Mouse (Mus musculus): ENCODE measurements around the gene Prkch. TPM values are rescaled to one million over a fixed set of nuclear protein-coding genes. Genes with fewer than 3 reads are reported as not detected.

The Prkch gene
- polyA plus RNA-seq, 1 experiment from 2014 or later: 22.3 TPM

DNA sequence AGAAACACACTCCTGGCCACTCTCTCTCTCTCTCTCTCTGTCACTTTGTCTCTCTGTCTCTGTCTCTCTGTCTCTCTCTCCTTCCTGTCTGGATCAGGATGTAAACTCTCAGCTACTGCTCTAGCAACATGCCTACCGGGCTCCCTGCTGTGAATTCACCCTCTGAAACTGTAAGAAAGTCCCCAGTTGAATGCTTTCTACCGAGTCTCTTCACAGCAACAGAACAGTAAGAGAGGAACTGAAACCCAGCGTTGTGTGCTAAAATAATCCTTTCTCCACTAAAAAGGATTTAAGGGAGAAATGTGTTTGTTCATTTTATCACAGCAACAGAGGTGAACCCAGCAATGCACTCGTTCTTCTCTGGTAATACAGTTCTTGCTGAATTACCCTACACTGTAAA, 138.5 kb downstream of the Prkch start:
- no peak overlapping the region for H3K4me3 ChIP-seq (ENCODE audit: low read depth, low read length)
- H3K36me3 ChIP-seq (ENCODE audit: control insufficient read depth, insufficient read depth, low read length): no peaks in the 10 kb centered on the region
- H3K4me2 ChIP-seq (replicated peaks; ENCODE audit: low read depth): no peak overlapping the region
- H3K9me3 ChIP-seq (ENCODE audit: control insufficient read depth, low read length): no peaks in the 10 kb centered on the region
- H3K27ac ChIP-seq (replicated peaks): no peak overlapping the region
- no peak overlapping the region for H3K9ac ChIP-seq (ENCODE audit: low read length)
- H3K27me3 ChIP-seq (ENCODE audit: control insufficient read depth, insufficient read depth, low read length): no peaks in the 10 kb centered on the region
- no peak for TF ChIP-seq CTCF (IDR thresholded peaks at IDR 0.05; ENCODE audit: low read depth)
- no peak for TF ChIP-seq EP300 (optimal IDR thresholded peaks at IDR 0.05)
- DNase-seq (ENCODE audit: low spot score) (no peak), ATAC-seq (ENCODE audit: low FRiP score, low TSS enrichment) (no peak)
- H3K4me1 ChIP-seq (replicated peaks; ENCODE audit: control insufficient read depth, insufficient read depth): no peaks in the 10 kb centered on the region
- 84% methylated on average over 4 of the region's 4 CpGs for WGBS

DNA sequence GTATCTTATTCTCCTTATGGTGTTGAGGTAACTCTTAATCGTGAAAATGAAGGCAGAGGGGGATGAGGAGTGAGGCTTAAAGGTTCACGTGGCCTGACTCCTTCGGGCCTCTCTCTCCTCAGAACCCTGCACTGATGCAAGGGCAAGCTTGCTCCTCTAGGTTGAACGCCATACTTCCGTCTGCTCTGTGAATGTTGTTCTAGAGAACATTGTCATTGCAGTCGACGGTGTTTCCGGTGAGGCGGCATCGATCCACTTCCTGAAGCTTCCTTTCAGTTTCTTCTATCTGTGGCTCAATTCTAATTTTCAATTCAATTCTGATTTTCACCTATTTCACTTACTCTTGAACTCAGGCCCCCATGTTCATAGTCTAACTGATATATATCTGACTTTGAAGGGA, 139.3 kb downstream of the Prkch start:
- DNase-seq (ENCODE audit: low spot score) (no peak), ATAC-seq (ENCODE audit: low FRiP score, low TSS enrichment) (no peak)
- Histone ChIP-seq H3K9me3 (ENCODE audit: control insufficient read depth, low read length) (no peaks in the 10 kb centered on the region), H3K27ac (replicated peaks) (no peak overlapping the region), H3K4me1 (replicated peaks; ENCODE audit: control insufficient read depth, insufficient read depth) (no peaks in the 10 kb centered on the region), H3K36me3 (ENCODE audit: control insufficient read depth, insufficient read depth, low read length) (no peaks in the 10 kb centered on the region), H3K4me3 (ENCODE audit: low read depth, low read length) (no peak overlapping the region), H3K27me3 (ENCODE audit: control insufficient read depth, insufficient read depth, low read length) (no peaks in the 10 kb centered on the region), H3K9ac (ENCODE audit: low read length) (no peak overlapping the region), H3K4me2 (replicated peaks; ENCODE audit: low read depth) (no peak overlapping the region)
- TF ChIP-seq EP300 (optimal IDR thresholded peaks at IDR 0.05) (no peak), CTCF (IDR thresholded peaks at IDR 0.05; ENCODE audit: low read depth) (no peak)
- WGBS: 93% methylated on average over 10 of the region's 10 CpGs

DNA sequence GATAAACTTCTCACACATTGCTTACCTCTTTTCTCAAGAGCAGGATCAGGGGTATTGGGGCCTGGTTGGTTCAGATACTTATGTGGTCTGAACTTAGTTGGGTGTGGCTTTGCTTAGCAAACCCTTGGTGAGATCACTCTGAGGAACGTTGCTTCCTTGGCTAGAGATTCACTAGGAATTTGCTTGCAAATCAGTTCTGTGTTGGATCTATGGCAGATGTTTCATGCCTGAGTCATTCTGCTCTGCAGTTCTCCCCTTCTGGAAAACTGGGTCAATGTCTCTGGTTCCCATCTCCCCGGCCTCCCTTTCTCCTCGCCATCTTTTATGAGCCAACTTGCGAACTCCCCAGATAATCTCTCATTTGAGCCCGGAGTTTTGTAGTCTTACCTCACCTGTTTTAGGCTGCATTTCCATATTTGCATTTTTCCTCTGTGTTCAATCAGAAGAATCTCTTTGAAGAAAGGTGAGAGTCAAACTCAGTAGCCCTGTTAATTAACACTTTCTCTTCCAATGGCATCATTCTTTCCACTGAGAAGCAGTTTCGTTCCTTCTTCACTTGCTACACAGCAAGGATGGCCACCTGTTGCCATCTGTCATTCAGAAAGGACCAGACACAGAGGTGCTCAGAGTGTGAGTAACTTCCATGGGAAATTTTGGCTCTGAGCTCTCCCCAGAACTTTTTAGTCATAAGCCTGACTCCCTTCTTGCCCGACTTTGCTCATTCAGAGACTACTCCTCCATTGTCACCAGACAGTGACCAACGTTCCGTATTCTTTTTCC, 141.4 kb downstream of the Prkch start:
- H3K4me3 ChIP-seq (ENCODE audit: low read depth, low read length): no peak overlapping the region
- ATAC-seq (ENCODE audit: low FRiP score, low TSS enrichment) (peak; percentile 29; the same call in 1 of the 2 replicates), DNase-seq (ENCODE audit: low spot score) (no peak)
- H3K4me1 ChIP-seq (replicated peaks; ENCODE audit: control insufficient read depth, insufficient read depth): no peaks in the 10 kb centered on the region
- TF ChIP-seq CTCF (IDR thresholded peaks at IDR 0.05; ENCODE audit: low read depth): no peak
- H3K36me3 ChIP-seq (ENCODE audit: control insufficient read depth, insufficient read depth, low read length): no peaks in the 10 kb centered on the region
- H3K9me3 ChIP-seq (ENCODE audit: control insufficient read depth, low read length): no peaks in the 10 kb centered on the region
- H3K9ac ChIP-seq (ENCODE audit: low read length): no peak overlapping the region
- no peak overlapping the region for H3K4me2 ChIP-seq (replicated peaks; ENCODE audit: low read depth)
- no peaks in the 10 kb centered on the region for H3K27me3 ChIP-seq (ENCODE audit: control insufficient read depth, insufficient read depth, low read length)
- 73% methylated on average over 9 of the region's 9 CpGs for WGBS
- H3K27ac ChIP-seq (replicated peaks): no peak overlapping the region

DNA sequence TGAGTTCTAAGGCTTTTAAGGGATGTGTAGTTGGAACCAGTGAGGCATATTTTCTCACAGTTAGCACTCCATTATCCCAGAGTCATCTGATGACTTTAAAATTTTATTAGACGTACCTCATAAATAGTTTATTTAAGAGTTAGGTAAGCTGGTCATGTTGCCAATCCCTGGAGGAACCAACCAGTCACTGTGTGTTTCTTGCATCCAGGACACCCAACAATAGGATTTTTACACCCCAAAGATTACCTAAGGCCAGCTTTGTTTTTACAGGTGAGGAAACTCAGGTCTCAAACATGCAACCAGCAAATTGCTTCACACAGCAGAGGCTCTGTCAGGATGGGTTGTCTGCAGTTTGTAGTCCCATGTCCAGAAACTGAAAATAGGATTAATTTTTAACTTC, 142.4 kb downstream of the Prkch start:
- H3K36me3 ChIP-seq (ENCODE audit: control insufficient read depth, insufficient read depth, low read length): no peaks in the 10 kb centered on the region
- no peaks in the 10 kb centered on the region for H3K9me3 ChIP-seq (ENCODE audit: control insufficient read depth, low read length)
- no peak overlapping the region for H3K4me3 ChIP-seq (ENCODE audit: low read depth, low read length)
- TF ChIP-seq EP300 (optimal IDR thresholded peaks at IDR 0.05): no peak
- no peak for TF ChIP-seq CTCF (IDR thresholded peaks at IDR 0.05; ENCODE audit: low read depth)
- no peaks in the 10 kb centered on the region for H3K27me3 ChIP-seq (ENCODE audit: control insufficient read depth, insufficient read depth, low read length)
- no peaks in the 10 kb centered on the region for H3K4me1 ChIP-seq (replicated peaks; ENCODE audit: control insufficient read depth, insufficient read depth)
- DNase-seq (ENCODE audit: low spot score): no peak
- H3K27ac ChIP-seq (replicated peaks): no peak overlapping the region
- ATAC-seq (ENCODE audit: low FRiP score, low TSS enrichment): no peak
- no peak overlapping the region for H3K9ac ChIP-seq (ENCODE audit: low read length)
- 82% methylated on average over 1 of the region's 1 CpGs for WGBS
- H3K4me2 ChIP-seq (replicated peaks; ENCODE audit: low read depth): no peak overlapping the region

DNA sequence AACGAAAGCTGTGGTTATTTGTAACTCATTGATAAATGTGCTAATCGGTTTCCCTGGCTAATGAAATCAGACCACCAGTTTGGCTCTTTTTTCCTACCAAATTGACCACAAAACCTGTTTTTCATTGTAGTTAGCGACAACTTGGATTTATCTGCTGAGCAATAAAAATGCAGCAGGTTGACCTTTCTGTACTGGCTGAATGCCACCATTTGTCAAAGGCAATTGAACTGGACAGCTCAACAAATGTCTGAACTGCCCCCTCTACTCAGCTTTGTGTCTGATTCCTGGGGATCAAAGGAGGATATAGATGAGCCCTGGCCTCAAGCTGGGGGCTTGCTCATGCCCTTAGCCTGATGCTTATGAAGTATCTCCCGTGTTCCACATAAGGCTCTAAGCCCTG, 146.0 kb downstream of the Prkch start:
- H3K36me3 ChIP-seq (ENCODE audit: control insufficient read depth, insufficient read depth, low read length): no peaks in the 10 kb centered on the region
- H3K9me3 ChIP-seq (ENCODE audit: control insufficient read depth, low read length): no peaks in the 10 kb centered on the region
- H3K9ac ChIP-seq (ENCODE audit: low read length): no peak overlapping the region
- DNase-seq (ENCODE audit: low spot score): no peak
- no peak overlapping the region for H3K4me3 ChIP-seq (ENCODE audit: low read depth, low read length)
- H3K4me1 ChIP-seq (replicated peaks; ENCODE audit: control insufficient read depth, insufficient read depth): no peaks in the 10 kb centered on the region
- no peak for ATAC-seq (ENCODE audit: low FRiP score, low TSS enrichment)
- no peak for TF ChIP-seq EP300 (optimal IDR thresholded peaks at IDR 0.05)
- TF ChIP-seq CTCF (IDR thresholded peaks at IDR 0.05; ENCODE audit: low read depth): no peak
- WGBS: 54% methylated on average over 4 of the region's 4 CpGs
- no peaks in the 10 kb centered on the region for H3K27me3 ChIP-seq (ENCODE audit: control insufficient read depth, insufficient read depth, low read length)
- no peak overlapping the region for H3K27ac ChIP-seq (replicated peaks)
- no peak overlapping the region for H3K4me2 ChIP-seq (replicated peaks; ENCODE audit: low read depth)

DNA sequence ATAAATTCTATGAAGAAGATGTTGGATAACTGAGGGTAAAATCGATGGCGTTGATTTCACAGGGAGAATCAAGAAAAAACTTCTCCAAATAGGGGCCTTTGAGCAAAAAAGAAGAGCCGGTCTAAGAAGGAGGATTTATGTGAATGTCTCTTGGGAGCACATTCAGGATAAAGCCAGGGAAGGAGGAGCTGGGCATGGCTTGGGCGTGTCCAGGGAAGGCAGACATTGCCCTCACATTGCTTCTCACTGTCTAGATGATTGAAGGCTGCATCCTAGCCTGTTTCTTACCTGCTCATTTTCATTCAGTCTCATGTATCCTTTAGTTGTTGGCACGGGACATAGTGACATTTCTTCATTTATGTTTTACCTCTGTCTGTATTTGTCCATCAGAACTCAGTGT, 146.5 kb downstream of the Prkch start:
- ATAC-seq (ENCODE audit: low FRiP score, low TSS enrichment): no peak
- Histone ChIP-seq H3K4me1 (replicated peaks; ENCODE audit: control insufficient read depth, insufficient read depth) (no peaks in the 10 kb centered on the region), H3K36me3 (ENCODE audit: control insufficient read depth, insufficient read depth, low read length) (no peaks in the 10 kb centered on the region), H3K4me3 (ENCODE audit: low read depth, low read length) (no peak overlapping the region), H3K27ac (replicated peaks) (no peak overlapping the region), H3K4me2 (replicated peaks; ENCODE audit: low read depth) (no peak overlapping the region), H3K9me3 (ENCODE audit: control insufficient read depth, low read length) (no peaks in the 10 kb centered on the region), H3K27me3 (ENCODE audit: control insufficient read depth, insufficient read depth, low read length) (no peaks in the 10 kb centered on the region), H3K9ac (ENCODE audit: low read length) (no peak overlapping the region)
- 69% methylated on average over 5 of the region's 5 CpGs for WGBS
- no peak for TF ChIP-seq EP300 (optimal IDR thresholded peaks at IDR 0.05)
- TF ChIP-seq CTCF (IDR thresholded peaks at IDR 0.05; ENCODE audit: low read depth): no peak
- no peak for DNase-seq (ENCODE audit: low spot score)

Measured in stomach, postnatal 0 days (tissue).